Mouse (Mus musculus): ENCODE results near the gene Maats1.

Gene Maats1

DNA sequence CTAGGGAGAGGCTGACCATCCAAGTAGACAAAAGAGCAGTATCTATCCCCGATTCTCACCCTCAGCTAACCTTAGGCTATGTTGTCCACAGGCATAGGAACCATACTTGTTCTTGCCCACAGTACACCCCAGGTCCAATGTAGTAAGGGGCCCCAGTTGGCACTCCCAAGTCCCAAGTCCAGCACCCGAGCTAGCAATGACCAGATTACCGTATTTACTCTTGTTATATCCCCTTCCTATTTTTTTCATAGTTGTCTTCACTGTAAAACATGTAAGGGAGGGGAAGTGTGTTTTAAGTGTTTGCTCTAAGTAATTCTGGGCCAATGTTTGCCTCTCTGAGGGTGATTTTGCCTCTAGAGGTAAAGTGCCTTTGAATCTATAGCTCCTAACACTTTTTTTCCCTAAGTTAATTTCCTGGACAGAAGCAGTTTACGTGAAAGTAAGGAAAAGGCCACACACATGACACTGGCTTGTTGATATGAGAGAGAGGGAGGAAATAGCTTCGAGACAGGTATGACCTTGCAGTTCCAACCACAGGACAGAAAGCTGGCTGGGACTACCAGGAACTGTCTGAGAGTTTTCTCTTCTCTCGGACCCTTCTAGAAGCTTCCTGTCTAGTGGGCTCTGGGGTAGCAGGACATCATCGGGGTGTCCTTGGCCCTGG is 47.1 kb downstream of the Maats1 start, which contains the start of gene Nr1i2:
TSS of gene Nr1i2 (minus strand) at position 140 of the 664 bp plus-strand sequence.
- no peak for DNase-seq (ENCODE audit: low read depth)

DNA sequence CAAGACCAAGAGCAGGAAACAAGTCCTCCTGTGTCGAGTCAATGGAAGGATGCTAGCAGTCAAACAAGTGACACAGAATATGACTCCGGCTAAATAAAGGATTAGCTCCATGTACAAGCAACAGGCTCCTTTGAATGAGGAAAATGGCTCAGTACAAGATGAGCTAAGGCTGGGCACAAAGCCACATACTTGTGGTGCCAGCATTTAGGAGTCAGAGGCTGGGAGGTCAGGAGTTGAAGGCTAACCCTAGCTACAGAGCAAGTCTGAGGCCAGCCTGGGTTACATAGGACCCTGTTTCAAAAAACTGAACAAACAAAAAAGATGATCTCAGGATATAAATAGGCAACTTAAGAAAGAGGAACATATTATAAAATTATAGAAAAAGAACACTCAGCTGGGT is 51.8 kb downstream of the Maats1 start:
- no peak for DNase-seq (ENCODE audit: low read depth)

DNA sequence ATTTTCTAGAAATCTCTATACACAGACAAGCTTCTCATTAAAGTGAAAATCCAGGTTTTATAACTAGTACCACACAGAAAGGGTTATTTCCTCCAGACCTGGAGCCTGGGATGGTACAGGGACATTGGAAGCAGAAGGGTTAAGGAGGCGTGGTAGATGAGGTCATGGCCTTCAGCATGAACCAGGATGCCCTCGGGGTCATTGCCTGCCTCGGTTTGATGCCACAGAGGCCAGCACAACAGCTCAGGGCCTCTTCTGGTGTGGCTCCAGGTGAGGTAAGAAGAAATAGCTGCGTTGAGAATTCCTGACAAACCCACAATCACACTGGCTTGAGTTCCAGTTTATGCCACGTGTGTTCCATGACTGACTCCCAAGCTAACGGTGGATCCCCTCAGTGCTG is 53.1 kb downstream of the Maats1 start:
- no peak for DNase-seq (ENCODE audit: low read depth)

DNA sequence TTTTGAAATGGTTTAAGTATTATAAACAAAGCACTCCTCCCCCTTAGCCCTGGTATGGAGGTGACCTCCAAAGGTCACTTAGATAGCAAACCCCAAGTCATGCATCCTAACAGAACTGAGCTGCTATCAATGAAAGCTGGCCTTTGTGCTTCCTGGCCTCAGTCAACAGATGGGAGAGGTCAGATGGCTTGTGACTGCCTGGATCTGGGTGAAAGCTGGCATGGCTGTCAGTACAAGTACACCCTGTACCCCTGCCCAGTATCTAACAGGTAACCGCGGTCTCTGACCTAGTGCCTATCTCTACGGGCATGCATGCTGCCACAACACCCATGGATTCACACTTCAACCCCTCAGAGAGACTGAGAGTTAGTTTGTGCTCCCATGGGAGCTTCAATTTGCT is 54.2 kb downstream of the Maats1 start:
- no peak for DNase-seq (ENCODE audit: low read depth)

DNA sequence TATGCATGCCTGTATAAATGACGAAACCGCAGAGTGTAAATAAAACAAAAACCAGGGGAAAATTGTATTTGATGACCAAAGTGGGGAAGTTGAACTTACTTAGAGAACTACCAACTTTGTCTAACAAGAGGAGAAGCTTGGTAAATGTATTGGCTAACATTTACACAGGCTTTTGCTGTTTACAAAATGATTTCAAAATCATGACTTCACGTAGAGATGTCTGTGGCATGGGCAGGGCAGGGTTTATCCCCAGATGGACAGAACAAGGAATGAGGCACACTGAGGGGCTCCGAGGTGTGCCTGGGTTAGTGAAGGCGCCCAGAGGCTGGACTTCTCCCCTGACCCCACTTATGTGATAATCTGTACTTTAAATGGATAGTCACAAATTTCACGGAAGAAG is 54.6 kb downstream of the Maats1 start:
- DNase-seq (ENCODE audit: low read depth): no peak

DNA sequence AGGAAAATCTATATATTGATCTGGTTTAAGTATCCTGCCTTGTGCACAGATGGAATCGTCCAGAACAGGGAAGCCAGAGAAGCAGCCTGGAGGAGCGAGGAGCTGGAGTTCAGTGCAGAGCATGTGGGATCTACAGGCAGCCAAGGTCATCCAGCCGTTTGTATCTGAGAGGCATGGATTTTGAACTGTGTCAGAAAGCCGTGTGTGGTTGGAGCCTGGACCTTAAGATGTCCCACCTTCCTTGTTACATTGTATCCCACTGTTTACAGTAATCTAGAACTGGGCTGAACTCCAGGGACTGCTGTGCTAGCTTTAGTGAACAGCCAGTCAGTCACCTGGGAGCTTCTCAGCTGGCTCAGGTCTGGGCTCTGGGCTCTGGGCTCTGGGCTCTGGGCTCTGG is 55.4 kb downstream of the Maats1 start:
- DNase-seq (ENCODE audit: low read depth): no peak

DNA sequence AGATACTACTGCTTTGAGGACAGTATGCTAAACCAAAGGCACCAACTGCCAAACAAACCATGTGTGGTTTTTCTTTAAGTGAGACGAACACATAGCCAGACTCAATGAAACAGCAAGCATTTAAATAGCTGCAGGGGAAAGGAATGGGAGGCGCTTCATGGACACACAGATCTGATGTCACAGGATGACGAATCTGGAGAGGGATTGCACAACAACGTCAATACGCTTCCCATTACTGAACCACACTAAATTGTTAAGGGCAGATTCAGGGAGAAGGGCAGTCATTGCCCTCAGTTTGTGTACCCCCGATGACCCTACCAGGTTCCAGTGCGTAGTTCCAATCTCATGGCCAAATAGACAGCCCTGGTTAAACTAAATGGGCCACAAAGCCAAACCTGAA is 56.1 kb downstream of the Maats1 start:
- no peak for DNase-seq (ENCODE audit: low read depth)

DNA sequence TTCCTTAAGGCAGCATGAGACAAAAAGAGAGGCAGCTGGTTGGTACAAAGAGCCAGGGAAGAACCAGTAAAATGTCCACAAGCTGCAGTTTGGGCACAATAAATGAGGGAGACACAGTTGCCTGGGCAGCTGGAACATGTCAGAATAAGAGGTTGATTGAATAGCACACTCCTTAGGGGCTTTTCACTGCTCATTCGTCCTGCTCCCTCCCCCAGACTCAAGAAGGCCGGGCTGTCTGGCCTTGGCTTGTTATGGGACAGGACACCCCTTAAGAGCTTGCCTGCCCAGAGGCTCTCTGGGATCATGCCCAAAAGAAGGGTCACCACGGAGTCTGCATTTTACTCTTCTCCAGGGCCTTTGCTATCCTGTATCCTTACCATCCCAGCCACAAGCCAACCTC is 58.6 kb downstream of the Maats1 start:
- no peak for DNase-seq (ENCODE audit: low read depth)

DNA sequence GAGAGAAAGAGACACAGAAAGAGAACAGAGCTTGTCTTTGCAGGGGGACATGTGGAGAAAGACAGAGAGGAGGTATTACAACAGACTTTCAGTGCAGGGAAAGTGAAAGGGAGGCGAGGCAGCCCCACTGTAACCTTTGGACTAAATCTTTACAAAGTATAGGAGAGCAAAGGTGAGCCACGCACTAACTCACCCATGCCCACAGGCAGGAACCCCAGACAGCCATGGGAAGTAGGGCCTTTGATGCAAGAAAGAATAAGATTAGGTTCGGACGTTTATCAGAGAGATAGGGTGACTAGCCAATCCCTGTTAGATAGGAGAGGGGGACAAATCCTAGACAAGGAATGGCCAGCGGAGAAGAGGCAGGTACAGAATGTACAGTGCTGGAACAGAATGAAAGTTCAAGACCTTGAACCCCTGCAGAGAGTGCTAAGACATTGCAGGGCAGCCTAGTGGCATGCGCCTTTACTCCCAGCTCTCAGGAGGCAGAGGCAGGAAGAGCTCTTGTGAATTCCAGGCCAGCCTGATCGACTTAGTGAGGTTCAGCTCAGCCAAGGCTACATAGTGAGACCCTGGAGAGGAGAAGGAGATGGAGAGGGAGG is 59.3 kb downstream of the Maats1 start:
- DNase-seq (ENCODE audit: low read depth): no peak

DNA sequence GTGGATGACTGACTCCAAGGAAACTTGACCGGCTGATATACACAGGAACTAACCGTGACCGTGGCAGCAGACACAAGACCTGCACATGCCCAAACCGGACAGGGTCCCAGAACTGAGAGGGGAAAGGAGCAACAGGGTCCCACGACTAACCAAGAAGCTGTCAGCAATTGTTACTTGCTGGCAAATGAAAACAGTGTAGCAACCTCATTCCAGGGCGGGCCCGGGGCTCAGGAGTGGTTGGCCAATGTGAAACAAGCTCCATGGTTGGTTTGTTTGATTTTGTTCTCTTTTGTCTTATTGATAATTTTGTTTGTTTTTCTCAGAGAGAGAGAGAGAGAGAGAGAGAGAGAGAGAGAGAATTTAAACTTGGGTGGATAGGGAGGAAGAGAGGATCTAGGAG is 61.0 kb downstream of the Maats1 start:
- no peak for DNase-seq (ENCODE audit: low read depth)

DNA sequence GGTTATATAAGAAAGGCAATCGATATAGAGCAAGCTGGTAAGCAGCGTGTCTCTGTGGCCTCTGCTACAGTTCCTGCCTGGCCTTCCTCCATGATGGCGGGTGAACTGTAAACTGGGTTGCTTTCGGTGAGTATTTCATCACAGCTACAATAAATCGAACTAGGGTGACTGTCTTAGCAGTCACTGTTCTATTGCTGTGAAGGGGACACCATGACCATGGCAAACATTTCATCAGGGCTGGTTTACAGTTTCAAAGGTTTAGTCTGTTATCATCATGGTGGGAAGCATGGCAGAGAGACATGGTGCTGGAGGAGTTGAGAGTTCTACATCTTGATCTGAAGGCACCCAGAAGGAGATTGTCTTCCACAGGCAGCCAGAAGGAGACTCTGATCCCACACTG is 62.1 kb downstream of the Maats1 start:
- no peak for DNase-seq (ENCODE audit: low read depth)

DNA sequence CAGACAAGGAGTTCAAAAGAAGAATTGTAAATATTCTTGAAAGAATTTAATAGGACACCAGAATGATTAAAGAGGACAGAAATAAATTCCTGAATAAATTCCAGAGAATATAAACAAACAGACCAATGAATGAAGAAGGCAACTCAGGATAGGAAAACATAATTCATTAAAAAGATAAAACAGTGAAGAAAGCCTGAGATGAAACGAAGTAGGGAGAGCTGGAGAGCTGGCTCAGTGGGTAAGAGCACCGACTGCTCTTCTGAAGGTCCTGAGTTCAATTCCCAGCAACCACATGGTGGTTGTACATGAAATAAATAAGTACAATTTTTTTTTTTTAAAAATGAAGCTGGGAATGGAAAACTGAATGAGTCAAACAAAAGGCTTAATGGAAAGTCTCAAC is 67.2 kb downstream of the Maats1 start:
- DNase-seq (ENCODE audit: low read depth): no peak

DNA sequence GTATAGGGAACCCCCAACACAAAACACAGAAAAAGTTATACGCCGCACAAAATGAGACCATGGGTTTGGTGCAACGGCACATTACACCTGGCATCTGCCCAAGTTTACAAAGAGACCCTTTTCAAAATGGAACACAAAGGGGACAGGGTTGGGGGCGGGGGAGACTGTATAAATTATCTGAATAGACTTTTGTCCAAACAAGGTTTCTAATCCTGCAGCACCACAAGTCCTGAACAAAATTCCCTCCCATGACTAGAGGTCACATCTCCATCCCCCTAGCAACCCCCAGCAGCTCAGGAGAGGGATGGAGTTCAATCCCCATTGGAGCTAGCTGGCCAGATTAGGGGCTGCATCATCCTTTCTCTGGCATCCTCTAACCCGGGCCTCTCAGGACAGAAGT is 69.5 kb downstream of the Maats1 start:
- DNase-seq (ENCODE audit: low read depth): no peak

DNA sequence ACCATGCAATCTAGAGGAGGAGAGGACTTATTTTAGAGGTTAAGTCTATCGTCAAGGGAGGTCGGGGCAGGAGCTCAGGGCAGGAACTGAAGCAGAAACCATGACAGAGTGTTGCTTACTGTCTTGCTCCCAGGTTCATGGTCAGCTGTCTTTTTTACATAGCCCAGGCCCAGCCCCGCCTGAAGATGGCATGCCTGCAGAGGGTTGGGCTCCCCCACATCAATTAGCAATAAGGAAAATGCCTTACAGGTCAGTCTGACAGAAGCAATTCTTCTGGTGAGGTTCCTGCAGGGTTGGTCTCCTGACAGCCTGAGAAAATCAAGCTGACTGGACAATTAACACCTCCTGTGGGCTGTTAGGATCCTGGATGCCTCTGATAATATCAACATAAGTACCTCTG is 70.3 kb downstream of the Maats1 start:
- no peak for DNase-seq (ENCODE audit: low read depth)

DNA sequence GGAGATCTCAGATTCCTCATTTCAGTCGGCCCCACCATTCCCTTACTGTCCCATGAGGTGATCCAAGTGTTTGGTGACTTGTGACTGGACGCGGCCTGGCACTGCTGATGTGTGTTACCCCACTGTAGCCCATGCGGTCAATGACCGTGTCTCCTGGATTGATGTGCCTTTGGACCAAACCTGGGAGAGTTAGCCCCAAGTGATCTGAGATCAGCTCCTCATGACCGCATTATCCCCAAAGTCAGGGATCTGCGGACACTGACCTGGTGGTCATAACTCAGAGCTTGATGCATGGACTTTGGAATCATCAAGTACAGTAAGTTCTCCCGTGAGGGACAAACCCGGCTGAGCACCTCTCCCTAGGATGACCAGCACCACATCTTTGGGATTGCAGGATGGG is 86.0 kb downstream of the Maats1 start:
- DNase-seq (ENCODE audit: low read depth): no peak

DNA sequence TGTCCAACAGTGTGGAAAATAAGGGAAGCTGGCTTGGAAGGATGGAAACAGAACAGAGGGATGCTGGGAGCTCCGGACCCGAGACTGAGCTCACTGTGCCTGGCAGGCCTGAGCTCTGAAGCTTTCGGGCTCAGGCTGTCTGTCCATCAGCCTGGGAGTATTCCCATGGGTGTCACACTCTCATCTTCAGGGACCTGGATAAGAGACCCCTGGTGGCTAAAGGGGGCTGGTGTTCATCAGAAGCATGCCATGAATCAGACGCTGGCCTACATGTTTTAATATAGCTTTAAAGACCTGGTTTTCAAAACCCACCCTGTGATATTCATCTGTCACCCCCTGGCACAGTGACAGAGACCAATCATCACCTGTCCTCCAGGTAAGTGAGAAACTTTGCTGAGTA is 86.8 kb downstream of the Maats1 start:
- no peak for DNase-seq (ENCODE audit: low read depth)

DNA sequence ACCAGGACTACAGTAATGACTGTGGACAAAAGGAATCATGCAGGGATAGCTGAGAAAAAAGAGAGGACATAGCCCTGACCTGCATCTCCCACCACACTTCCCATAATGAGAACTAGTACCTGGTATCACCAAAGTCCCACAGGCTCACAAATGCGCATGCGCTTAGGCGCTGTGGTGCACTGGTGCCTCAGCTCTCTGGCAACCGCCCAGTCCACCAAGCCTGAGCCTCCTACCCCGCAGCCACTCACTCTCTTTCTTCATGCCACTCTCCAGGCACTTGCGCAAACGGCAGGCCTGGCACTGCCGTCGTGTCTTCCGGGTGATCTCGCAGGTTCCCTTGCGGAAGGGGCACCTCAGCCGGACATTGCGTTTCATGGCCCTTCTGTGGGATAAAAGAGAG is 87.9 kb downstream of the Maats1 start:
- no peak for DNase-seq (ENCODE audit: low read depth)

DNA sequence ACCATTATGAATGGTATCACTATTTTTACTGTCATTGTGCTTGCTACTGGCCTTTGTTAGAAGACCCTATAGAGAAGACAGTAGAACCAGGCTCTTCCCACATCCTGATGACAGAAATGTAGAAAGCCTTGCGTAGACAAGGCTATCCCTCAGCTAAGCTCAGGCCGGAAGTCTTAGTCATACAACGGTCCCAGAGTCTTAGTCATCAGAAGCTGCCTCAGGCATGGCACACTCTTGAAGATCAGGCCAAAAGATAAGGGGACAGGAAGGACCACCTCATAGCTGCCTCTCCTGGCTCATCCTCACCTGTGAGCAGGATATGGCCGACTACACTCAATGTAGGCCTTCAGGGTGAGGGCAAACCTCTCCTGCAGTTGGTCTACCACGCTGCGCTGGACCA is 91.5 kb downstream of the Maats1 start:
- no peak for DNase-seq (ENCODE audit: low read depth)

DNA sequence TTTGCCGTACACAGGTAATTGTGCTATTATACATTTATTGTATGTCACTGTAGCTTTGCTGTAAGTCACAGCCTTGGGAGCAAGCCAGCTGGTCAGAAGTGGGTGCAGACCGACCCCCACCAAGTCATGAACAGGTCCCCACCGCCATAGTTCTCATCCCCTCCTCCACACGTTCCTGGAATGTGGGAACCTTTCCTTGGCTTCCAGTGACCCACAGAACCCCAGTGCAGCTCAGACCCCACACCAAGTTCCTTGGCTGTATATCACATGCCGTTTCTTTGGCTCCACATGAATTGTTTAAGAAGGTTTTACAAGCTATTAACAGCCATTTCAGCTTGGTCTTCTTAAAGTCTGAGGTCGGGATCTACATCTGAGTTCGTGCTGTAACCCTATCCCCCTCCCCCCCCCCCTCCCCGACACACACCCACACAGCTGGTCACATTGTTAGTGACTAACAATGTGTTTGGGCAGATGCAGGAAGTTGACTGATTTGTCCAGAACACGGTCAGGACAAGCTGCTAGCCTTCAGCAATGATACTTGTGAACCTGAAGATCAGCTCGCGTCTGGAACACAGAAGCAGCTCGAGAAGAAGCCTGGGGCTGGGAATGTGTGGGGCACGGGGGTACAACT is 93.5 kb downstream of the Maats1 start:
- DNase-seq (ENCODE audit: low read depth): no peak

Data from naive thymus-derived CD4-positive, alpha-beta T cell, adult 2 months (primary cell).